Mouse (Mus musculus) heart, adult 10 weeks (tissue): ENCODE results near the gene Acin1. TPM values are rescaled to one million over a fixed set of nuclear protein-coding genes. Genes with fewer than 3 reads are reported as not detected.

Experiments
- polyA plus RNA-seq: library from polyadenylated mRNA; stranded (reverse); fragments of 350-450 nt; fragmentation: Illumina TruSeq; extraction: RNeasy Lipid Tissue Mini Kit (QIAGEN cat#74804); gene quantifications from one replicate; pipeline ENCODE4 v1.2.3, GENCODE M21; 2014; ENCODE audit warnings: low read depth, low replicate concordance

Gene Acin1
- 103 TPM for polyA plus RNA-seq

GRCm38 (mm10) chr14:54686522-54687143 is at the start of gene Acin1:
Gene Acin1 (minus strand): TSS chr14:54686931.

DNA sequence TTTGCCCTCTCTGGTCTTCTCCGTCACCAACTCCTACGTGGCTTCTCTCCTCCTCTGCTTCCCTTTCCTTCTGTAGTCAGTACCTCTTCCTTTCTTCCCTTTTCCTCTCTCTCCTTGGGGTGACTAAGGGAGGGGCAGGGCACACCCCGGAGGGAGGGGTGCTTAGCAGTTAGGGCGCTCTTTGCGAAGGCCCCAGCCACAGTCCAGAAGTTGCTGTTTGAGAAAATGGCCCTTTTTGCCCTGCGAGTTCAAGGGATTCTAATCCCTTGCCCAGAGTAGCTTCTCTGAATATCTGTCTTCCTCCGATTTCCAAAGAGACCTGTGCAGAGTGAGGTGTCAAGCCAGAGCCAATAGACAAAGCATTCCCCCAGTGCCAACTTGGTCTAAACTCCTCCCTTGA is 25.3 kb upstream of the Acin1 start, which contains the start of gene Cebpe:
Gene Cebpe, minus strand, starts transcription at position 101 of the 400 bp plus-strand sequence.

GRCm38 (mm10) chr14:54698733-54699132 is 12.0 kb upstream of the Acin1 start, which contains the start of gene Gm29776:
Gene Gm29776 (minus strand): TSS chr14:54698833.

DNA sequence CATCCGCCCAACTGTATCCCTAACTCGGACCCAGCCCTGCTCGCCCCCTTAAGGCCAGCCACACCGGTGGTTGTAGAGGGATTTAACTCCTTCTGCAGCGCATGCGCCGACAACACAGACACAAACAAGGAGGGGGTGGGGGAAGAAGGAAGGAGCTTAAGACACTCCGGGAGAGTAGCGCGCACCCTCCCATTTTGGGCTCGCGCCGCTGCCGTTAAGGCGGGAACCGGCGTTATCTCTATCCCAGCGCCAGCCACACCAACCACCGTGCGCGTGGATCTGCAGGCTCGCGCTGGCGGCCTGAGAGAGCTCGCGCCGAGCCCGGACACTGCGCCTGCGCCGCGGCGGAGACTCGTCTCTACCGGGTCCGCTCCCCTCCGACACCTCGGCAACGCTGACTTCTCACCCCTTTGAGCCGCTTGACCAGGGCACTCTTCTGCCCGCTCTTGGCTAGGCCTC is 639 bp downstream of the Acin1 start, which contains the start of gene 1700123O20Rik:
Gene 1700123O20Rik, plus strand, starts transcription at position 154 of the 459 bp plus-strand sequence.

GRCm38 (mm10) chr14:54641305-54641969 is 45.3 kb downstream of the Acin1 start, which contains the start of gene Cdh24:
Gene Cdh24 (minus strand): TSS chr14:54641364.

GRCm38 (mm10) chr14:54640946-54641304 is 45.8 kb downstream of the Acin1 start, which contains the start of gene Gm17606:
Gene Gm17606 (plus strand): TSS chr14:54640952.

GRCm38 (mm10) chr14:54621133-54621532 is 65.6 kb downstream of the Acin1 start, which contains the start of gene Psmb11:
Gene Psmb11 (plus strand): TSS chr14:54621433.

DNA sequence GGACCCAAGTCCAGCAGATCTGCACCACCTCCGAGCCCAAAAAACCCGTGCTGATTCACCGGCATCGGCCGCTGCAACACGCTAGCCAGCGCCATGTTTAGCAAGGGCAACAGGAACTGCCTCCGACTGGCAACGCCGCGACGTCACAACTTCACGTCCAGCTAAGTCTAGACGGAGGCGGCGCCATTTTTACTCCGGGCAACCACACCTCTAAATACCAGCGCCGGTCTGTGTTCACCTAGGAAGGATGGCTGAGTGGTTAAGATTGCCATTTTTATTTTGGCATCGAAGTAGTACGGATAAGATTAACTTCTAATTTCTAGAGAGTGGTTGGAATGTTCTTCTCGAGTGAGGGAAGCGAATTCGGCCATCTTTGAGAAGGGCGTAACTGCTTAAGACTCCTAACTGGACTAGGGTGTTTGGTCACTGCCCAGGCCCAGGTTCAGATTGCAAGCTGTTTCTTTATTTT is 68.8 kb downstream of the Acin1 start, which contains the start of gene Psmb5:
Gene Psmb5, minus strand, starts transcription at position 126 of the 469 bp plus-strand sequence.

GRCm38 (mm10) chr14:54605752-54606321 is 80.9 kb downstream of the Acin1 start, which contains the start of gene 4931414P19Rik:
Gene 4931414P19Rik (minus strand): TSS chr14:54605993.

Other genes starting within 250 kb of the Acin1 start
- 37.3 TPM for gene Lrp10, start 222.8 kb downstream of the Acin1 start, polyA plus RNA-seq
- gene Rem2, start 210.8 kb downstream of the Acin1 start, polyA plus RNA-seq: not detected
- gene Prmt5, start 169.4 kb downstream of the Acin1 start, polyA plus RNA-seq: 33.3 TPM
- 4.4 TPM for gene Haus4, start 132.3 kb downstream of the Acin1 start, polyA plus RNA-seq
- gene Ajuba, start 109.4 kb downstream of the Acin1 start, polyA plus RNA-seq: 6.6 TPM
- gene 4931414P19Rik, start 80.9 kb downstream of the Acin1 start, polyA plus RNA-seq: 4.7 TPM
- 173 TPM for gene Psmb5, start 68.9 kb downstream of the Acin1 start, polyA plus RNA-seq
- gene Psmb11, start 65.5 kb downstream of the Acin1 start, polyA plus RNA-seq: not detected
- not detected for gene Gm17606, start 46.0 kb downstream of the Acin1 start, polyA plus RNA-seq
- gene Cdh24, start 45.6 kb downstream of the Acin1 start, polyA plus RNA-seq: 0.58 TPM
- gene 1700123O20Rik, start 715 bp downstream of the Acin1 start, polyA plus RNA-seq: 15.0 TPM
- gene Gm29776, start 11.9 kb upstream of the Acin1 start, polyA plus RNA-seq: not detected
- not detected for gene Cebpe, start 25.2 kb upstream of the Acin1 start, polyA plus RNA-seq
- 2.3 TPM for gene Slc7a8, start 95.0 kb upstream of the Acin1 start, polyA plus RNA-seq
- gene Rnf212b, start 127.2 kb upstream of the Acin1 start, polyA plus RNA-seq: not detected
- gene Homez, start 184.0 kb upstream of the Acin1 start, polyA plus RNA-seq: 4.2 TPM
- gene Ppp1r3e, start 190.6 kb upstream of the Acin1 start, polyA plus RNA-seq: 6.7 TPM
- gene Bcl2l2, start 196.4 kb upstream of the Acin1 start, polyA plus RNA-seq: 44.0 TPM
- gene Gm20521, start 196.5 kb upstream of the Acin1 start, polyA plus RNA-seq: not detected
- gene Pabpn1, start 205.6 kb upstream of the Acin1 start, polyA plus RNA-seq: 80.5 TPM
- gene Slc22a17, start 226.2 kb upstream of the Acin1 start, polyA plus RNA-seq: 7.5 TPM
- gene Efs, start 239.2 kb upstream of the Acin1 start, polyA plus RNA-seq: 2.7 TPM
- gene Il25, start 245.8 kb upstream of the Acin1 start, polyA plus RNA-seq: not detected
- gene Cmtm5, start 249.3 kb upstream of the Acin1 start, polyA plus RNA-seq: 1.1 TPM